Mouse (Mus musculus): ENCODE measurements around the gene Trim9. TPM values are rescaled to one million over a fixed set of nuclear protein-coding genes. Genes with fewer than 3 reads are reported as not detected.

Trim9 gene
- total and polyA plus RNA-seq, 2 experiments from 2014 or later: 0.66 to 0.80 TPM

DNA sequence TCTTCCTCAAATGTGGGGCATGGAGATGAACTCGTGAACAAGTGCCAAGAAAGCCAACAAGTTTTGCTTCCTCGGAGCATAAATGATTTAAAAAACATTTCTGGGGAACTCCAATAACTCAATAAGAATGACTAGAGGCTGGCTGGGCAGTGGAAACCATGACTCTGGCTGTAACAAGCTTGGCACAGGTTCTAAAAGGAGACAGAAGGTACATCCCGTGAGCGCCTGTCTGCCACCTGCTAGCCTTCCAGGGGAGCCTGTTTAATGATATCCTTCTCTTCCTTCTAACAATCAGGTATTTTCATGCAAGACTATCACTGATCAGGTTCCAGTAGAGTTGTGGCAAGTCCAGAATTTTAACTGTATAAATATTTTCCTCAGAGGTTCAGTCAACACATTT is 134.9 kb downstream of the Trim9 start:
- DNase-seq (ENCODE audit: low spot score): no peak
- WGBS: 75% methylated on average over 4 of the region's 4 CpGs

GRCm38 (mm10) chr12:70208214-70208613 is 139.2 kb downstream of the Trim9 start:
- Histone ChIP-seq H3K9ac (replicated peaks; ENCODE audit: low read depth, low read length) (no peak overlapping the region), H3K36me3 (replicated peaks; ENCODE audit: control insufficient read depth, insufficient read depth, low read length) (peaks cover 46% of the 10 kb centered on the region), H3K4me1 (ENCODE audit: control insufficient read depth, insufficient read depth) (no peaks in the 10 kb centered on the region), H3K27me3 (ENCODE audit: control insufficient read depth, insufficient read depth, low read length) (no peaks in the 10 kb centered on the region), H3K4me2 (ENCODE audit: low read depth, low read length) (no peak overlapping the region), H3K27ac (ENCODE audit: low read depth) (no peak overlapping the region), H3K9me3 (replicated peaks; ENCODE audit: control insufficient read depth, low read length) (no peaks in the 10 kb centered on the region), H3K4me3 (ENCODE audit: low read depth, low read length) (no peak overlapping the region)
- no peak for DNase-seq (ENCODE audit: low spot score)
- TF ChIP-seq CTCF (IDR thresholded peaks at IDR 0.05; ENCODE audit: low read depth) (no peak), EP300 (IDR thresholded peaks at IDR 0.05; ENCODE audit: low read depth) (no peak)
- no peak for ATAC-seq (ENCODE audit: insufficient read depth, low read depth)
- 67% methylated on average over 5 of the region's 5 CpGs for WGBS

More for the DNA sequence above, 134.9 kb downstream of the Trim9 start:
- no peak for TF ChIP-seq CTCF (IDR thresholded peaks at IDR 0.05; ENCODE audit: low read depth)
- TF ChIP-seq EP300 (IDR thresholded peaks at IDR 0.05; ENCODE audit: low read depth): no peak
- Histone ChIP-seq H3K27ac (ENCODE audit: low read depth) (no peak overlapping the region), H3K36me3 (replicated peaks; ENCODE audit: control insufficient read depth, insufficient read depth, low read length) (peaks cover 24% of the 10 kb centered on the region; the same call in 1 of the 2 replicates), H3K4me2 (ENCODE audit: low read depth, low read length) (no peak overlapping the region), H3K4me1 (ENCODE audit: control insufficient read depth, insufficient read depth) (no peaks in the 10 kb centered on the region), H3K4me3 (ENCODE audit: low read depth, low read length) (no peak overlapping the region), H3K9me3 (replicated peaks; ENCODE audit: control insufficient read depth, low read length) (no peaks in the 10 kb centered on the region), H3K27me3 (ENCODE audit: control insufficient read depth, insufficient read depth, low read length) (no peaks in the 10 kb centered on the region), H3K9ac (replicated peaks; ENCODE audit: low read depth, low read length) (no peak overlapping the region)
- ATAC-seq (ENCODE audit: insufficient read depth, low read depth): no peak

DNA sequence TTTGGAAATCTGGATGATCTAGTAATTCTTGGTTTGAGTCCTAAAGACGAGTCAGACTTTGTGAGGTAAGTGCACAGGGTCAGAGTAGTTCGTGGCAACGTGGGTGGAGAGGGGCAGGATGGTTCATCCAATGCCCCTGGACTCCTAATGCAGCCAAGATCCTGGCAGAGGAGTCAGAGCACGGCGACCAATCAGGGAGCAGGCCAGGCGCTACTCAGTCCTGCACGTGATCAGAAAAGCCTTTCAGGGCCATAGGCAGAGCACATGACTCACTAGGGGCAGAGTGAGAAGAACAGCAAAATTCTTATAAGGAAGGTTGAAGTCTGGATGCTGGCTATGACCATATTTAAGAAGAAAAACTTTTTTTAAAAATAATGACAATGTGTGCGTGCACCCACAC is 143.0 kb downstream of the Trim9 start:
- no peak for ATAC-seq (ENCODE audit: insufficient read depth, low read depth)
- Histone ChIP-seq H3K9ac (replicated peaks; ENCODE audit: low read depth, low read length) (no peak overlapping the region), H3K4me2 (ENCODE audit: low read depth, low read length) (no peak overlapping the region), H3K4me3 (ENCODE audit: low read depth, low read length) (no peak overlapping the region), H3K27me3 (ENCODE audit: control insufficient read depth, insufficient read depth, low read length) (no peaks in the 10 kb centered on the region), H3K4me1 (ENCODE audit: control insufficient read depth, insufficient read depth) (no peaks in the 10 kb centered on the region), H3K9me3 (replicated peaks; ENCODE audit: control insufficient read depth, low read length) (no peaks in the 10 kb centered on the region), H3K27ac (ENCODE audit: low read depth) (no peak overlapping the region), H3K36me3 (replicated peaks; ENCODE audit: control insufficient read depth, insufficient read depth, low read length) (peaks cover 54% of the 10 kb centered on the region)
- WGBS: 80% methylated on average over 8 of the region's 8 CpGs
- DNase-seq (ENCODE audit: low spot score): no peak
- no peak for TF ChIP-seq EP300 (IDR thresholded peaks at IDR 0.05; ENCODE audit: low read depth)

DNA sequence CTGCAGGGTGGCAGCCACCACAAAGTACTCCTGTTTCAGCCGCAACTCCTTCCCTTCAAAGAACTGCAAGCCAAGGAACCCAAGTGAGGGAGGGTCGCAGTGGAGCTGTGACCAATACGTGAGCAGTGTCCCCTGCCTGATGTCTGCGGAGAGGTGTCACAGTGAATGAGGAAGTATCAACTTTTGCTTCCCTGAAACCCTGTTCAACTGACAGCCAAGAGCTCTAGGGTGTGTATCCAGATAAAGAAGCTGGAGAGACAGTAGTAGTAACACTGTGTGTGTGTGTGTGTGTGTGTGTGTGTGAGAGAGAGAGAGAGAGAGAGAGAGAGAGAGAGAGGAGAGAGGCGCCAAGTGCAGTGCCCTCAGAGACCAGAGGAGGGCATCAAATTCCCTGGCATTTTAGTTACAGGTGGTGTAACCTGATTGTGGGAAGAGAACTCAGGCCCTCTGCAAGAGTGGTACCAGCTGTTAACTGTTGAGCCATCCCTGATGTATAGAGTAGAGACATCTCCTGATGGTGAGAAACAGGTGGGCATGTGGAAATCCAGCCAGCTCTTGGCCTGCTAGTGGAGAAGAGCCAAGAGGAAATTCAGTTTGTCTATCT is 145.4 kb downstream of the Trim9 start:
- ATAC-seq (ENCODE audit: insufficient read depth, low read depth): no peak
- no peak overlapping the region for H3K4me3 ChIP-seq (ENCODE audit: low read depth, low read length)
- H3K27ac ChIP-seq (ENCODE audit: low read depth): no peak overlapping the region

GRCm38 (mm10) chr12:70196341-70196740 is 151.1 kb downstream of the Trim9 start:
- TF ChIP-seq EP300 (IDR thresholded peaks at IDR 0.05; ENCODE audit: low read depth) (no peak), CTCF (IDR thresholded peaks at IDR 0.05; ENCODE audit: low read depth) (no peak)
- Histone ChIP-seq H3K27me3 (ENCODE audit: control insufficient read depth, insufficient read depth, low read length) (no peaks in the 10 kb centered on the region), H3K4me1 (ENCODE audit: control insufficient read depth, insufficient read depth) (no peaks in the 10 kb centered on the region), H3K9ac (replicated peaks; ENCODE audit: low read depth, low read length) (no peak overlapping the region), H3K27ac (ENCODE audit: low read depth) (no peak overlapping the region), H3K9me3 (replicated peaks; ENCODE audit: control insufficient read depth, low read length) (no peaks in the 10 kb centered on the region), H3K36me3 (replicated peaks; ENCODE audit: control insufficient read depth, insufficient read depth, low read length) (peaks cover 44% of the 10 kb centered on the region), H3K4me3 (ENCODE audit: low read depth, low read length) (no peak overlapping the region), H3K4me2 (ENCODE audit: low read depth, low read length) (no peak overlapping the region)
- ATAC-seq (ENCODE audit: insufficient read depth, low read depth) (no peak), DNase-seq (ENCODE audit: low spot score) (no peak)
- 84% methylated on average over 5 of the region's 5 CpGs for WGBS

More for the DNA sequence above, 145.4 kb downstream of the Trim9 start:
- Histone ChIP-seq H3K9me3 (replicated peaks; ENCODE audit: control insufficient read depth, low read length) (no peaks in the 10 kb centered on the region), H3K36me3 (replicated peaks; ENCODE audit: control insufficient read depth, insufficient read depth, low read length) (peaks cover 55% of the 10 kb centered on the region), H3K4me1 (ENCODE audit: control insufficient read depth, insufficient read depth) (no peaks in the 10 kb centered on the region), H3K9ac (replicated peaks; ENCODE audit: low read depth, low read length) (no peak overlapping the region), H3K4me2 (ENCODE audit: low read depth, low read length) (no peak overlapping the region), H3K27me3 (ENCODE audit: control insufficient read depth, insufficient read depth, low read length) (no peaks in the 10 kb centered on the region)
- TF ChIP-seq CTCF (IDR thresholded peaks at IDR 0.05; ENCODE audit: low read depth): peak; percentile 33
- no peak for TF ChIP-seq EP300 (IDR thresholded peaks at IDR 0.05; ENCODE audit: low read depth)
- no peak for DNase-seq (ENCODE audit: low spot score)
- 76% methylated on average over 5 of the region's 5 CpGs for WGBS

DNA sequence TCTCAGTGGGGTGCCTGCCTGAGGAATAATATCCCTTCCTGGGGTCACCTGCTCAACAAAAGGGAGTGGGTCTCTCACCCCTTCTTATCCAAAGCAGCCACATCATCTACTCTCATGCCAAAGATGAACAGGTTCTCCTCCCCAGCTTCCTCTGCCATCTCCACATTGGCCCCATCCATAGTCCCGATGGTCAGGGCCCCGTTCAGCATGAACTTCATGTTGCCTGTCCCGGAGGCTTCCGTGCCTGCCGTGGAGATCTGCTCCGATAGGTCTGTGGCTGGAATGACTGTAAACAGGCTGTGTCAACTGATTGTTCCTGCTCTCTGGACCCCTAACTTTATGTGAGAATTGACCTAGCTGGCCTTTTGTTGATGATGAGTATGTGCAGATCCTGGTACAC is 152.0 kb downstream of the Trim9 start:
- Histone ChIP-seq H3K27me3 (ENCODE audit: control insufficient read depth, insufficient read depth, low read length) (no peaks in the 10 kb centered on the region), H3K36me3 (replicated peaks; ENCODE audit: control insufficient read depth, insufficient read depth, low read length) (peaks cover 40% of the 10 kb centered on the region), H3K4me1 (ENCODE audit: control insufficient read depth, insufficient read depth) (no peaks in the 10 kb centered on the region), H3K4me2 (ENCODE audit: low read depth, low read length) (no peak overlapping the region), H3K9me3 (replicated peaks; ENCODE audit: control insufficient read depth, low read length) (no peaks in the 10 kb centered on the region), H3K4me3 (ENCODE audit: low read depth, low read length) (no peak overlapping the region), H3K27ac (ENCODE audit: low read depth) (no peak overlapping the region), H3K9ac (replicated peaks; ENCODE audit: low read depth, low read length) (no peak overlapping the region)
- DNase-seq (ENCODE audit: low spot score) (no peak), ATAC-seq (ENCODE audit: insufficient read depth, low read depth) (no peak)
- 91% methylated on average over 6 of the region's 6 CpGs for WGBS
- no peak for TF ChIP-seq CTCF (IDR thresholded peaks at IDR 0.05; ENCODE audit: low read depth)
- TF ChIP-seq EP300 (IDR thresholded peaks at IDR 0.05; ENCODE audit: low read depth): no peak

Other genes with a start within 250 kb of the Trim9 start
- 9.8 and 15.3 TPM in 2 replicates for gene Nin, start 233.9 kb downstream of the Trim9 start, total RNA-seq (2014; rRNA removed; ENCODE audit: low replicate concordance)
- 4.3 and 5.1 TPM in 2 replicates for gene Nin, start 233.9 kb downstream of the Trim9 start, polyA plus RNA-seq (2015; fragmentation: Nextera tagmentation; extraction: Ambion mirVana)
- gene Abhd12b, start 193.5 kb downstream of the Trim9 start, total RNA-seq (2014; rRNA removed; ENCODE audit: low replicate concordance): not detected in 2 replicates
- not detected in 2 replicates for gene Abhd12b, start 193.5 kb downstream of the Trim9 start, polyA plus RNA-seq (2015; fragmentation: Nextera tagmentation; extraction: Ambion mirVana)
- 43.2 and 58.9 TPM in 2 replicates for gene Pygl, start 116.1 kb downstream of the Trim9 start, total RNA-seq (2014; rRNA removed; ENCODE audit: low replicate concordance)
- 28.5 and 31.6 TPM in 2 replicates for gene Pygl, start 116.1 kb downstream of the Trim9 start, polyA plus RNA-seq (2015; fragmentation: Nextera tagmentation; extraction: Ambion mirVana)
- gene Tmx1, start 105.5 kb upstream of the Trim9 start, total RNA-seq (2014; rRNA removed; ENCODE audit: low replicate concordance): 42.9 and 57.4 TPM in 2 replicates
- 69.8 and 80.4 TPM in 2 replicates for gene Tmx1, start 105.5 kb upstream of the Trim9 start, polyA plus RNA-seq (2015; fragmentation: Nextera tagmentation; extraction: Ambion mirVana)